Mouse (Mus musculus) spleen, adult 12 weeks (tissue): Measurements from ENCODE around the gene Extl1.
"Not testable (repeated sequence)": the region's sequence is repeated elsewhere in the genome, so short reads cannot be mapped to it uniquely, and the experiment has no call there.

Experiments
- DNase-seq: peaks from one replicate; pipeline ENCODE4 v3.0.0; 2022; ENCODE audit warnings: low spot score

Gene Extl1

GRCm38 (mm10) chr4:134350641-134351040 is 33.0 kb downstream of the Extl1 start:
- no peak for DNase-seq

GRCm38 (mm10) chr4:134349829-134350228 is 33.8 kb downstream of the Extl1 start:
- no peak for DNase-seq

- DNase-seq = no peak
These were observed 35.1 kb downstream of the Extl1 start for GRCm38 (mm10) chr4:134348545-134348944.

GRCm38 (mm10) chr4:134348078-134348477 is 35.6 kb downstream of the Extl1 start:
- DNase-seq = no peak

GRCm38 (mm10) chr4:134345802-134346201 is 37.8 kb downstream of the Extl1 start:
- no peak for DNase-seq

GRCm38 (mm10) chr4:134344620-134345019 is 39.0 kb downstream of the Extl1 start:
- no peak for DNase-seq

GRCm38 (mm10) chr4:134343071-134344031 is 40.3 kb downstream of the Extl1 start, which contains the start of gene Slc30a2:
Gene Slc30a2, plus strand, starts transcription at chr4:134343181.
- no peak for DNase-seq

- no peak for DNase-seq
These were observed 41.4 kb downstream of the Extl1 start for GRCm38 (mm10) chr4:134342213-134342779.

GRCm38 (mm10) chr4:134341231-134341630 is 42.4 kb downstream of the Extl1 start:
- DNase-seq = not testable (repeated sequence)

- no peak for DNase-seq
These were observed 53.4 kb downstream of the Extl1 start for GRCm38 (mm10) chr4:134330281-134330680.

GRCm38 (mm10) chr4:134328832-134329231 is 54.8 kb downstream of the Extl1 start:
- DNase-seq = no peak

GRCm38 (mm10) chr4:134328151-134328550 is 55.5 kb downstream of the Extl1 start:
- no peak for DNase-seq

GRCm38 (mm10) chr4:134326859-134327530 is 56.7 kb downstream of the Extl1 start:
- DNase-seq = no peak

- no peak for DNase-seq
These were observed 59.0 kb downstream of the Extl1 start for GRCm38 (mm10) chr4:134324655-134325054.

- no peak for DNase-seq
These were observed 62.1 kb downstream of the Extl1 start for GRCm38 (mm10) chr4:134321524-134321923.

- no peak for DNase-seq
These were observed 64.0 kb downstream of the Extl1 start for GRCm38 (mm10) chr4:134319674-134320073.

- no peak for DNase-seq
These were observed 64.6 kb downstream of the Extl1 start for GRCm38 (mm10) chr4:134319074-134319473.

GRCm38 (mm10) chr4:134316390-134316789 is 67.3 kb downstream of the Extl1 start:
- no peak for DNase-seq

GRCm38 (mm10) chr4:134315470-134315869 is 68.2 kb downstream of the Extl1 start:
- DNase-seq = no peak

- DNase-seq = no peak
These were observed 68.8 kb downstream of the Extl1 start, which contains the start of gene Trim63 for GRCm38 (mm10) chr4:134314876-134315275. Gene Trim63, plus strand, starts transcription at chr4:134315120.

GRCm38 (mm10) chr4:134314081-134314655 is 69.5 kb downstream of the Extl1 start:
- DNase-seq = no peak

- DNase-seq = no peak
These were observed 70.7 kb downstream of the Extl1 start for GRCm38 (mm10) chr4:134312901-134313300.
